Mouse (Mus musculus): Measurements from ENCODE around the gene Zfp804a. TPM values are rescaled to one million over a fixed set of nuclear protein-coding genes. Genes with fewer than 3 reads are reported as not detected.

Gene Zfp804a
- total and polyA plus RNA-seq, 3 experiments, result not detected

GRCm38 (mm10) chr2:82080678-82081077 lies 27.7 kb downstream of the Zfp804a start:
- H3K27me3 ChIP-seq (replicated peaks), result no peaks in the 10 kb centered on the region
- H3K9me3 ChIP-seq (replicated peaks; ENCODE audit: low read length), result no peaks in the 10 kb centered on the region
- H3K4me3 ChIP-seq (replicated peaks in 1 of 3; ENCODE audit: low read depth in 2 of 3, low read length in 2 of 3, poor library complexity in 1 of 3), result no peak overlapping the region
- dilution Hi-C loops (cut with MboI; ENCODE audit: extremely low pct_ligation_motif_present, extremely low pct_unique_long_range_greater_than_20kb, low sequenced_read_pairs), result no loop called here
- no peaks in the 10 kb centered on the region for H3K36me3 ChIP-seq (replicated peaks in 1 of 2; ENCODE audit: control insufficient read depth in 1 of 2, insufficient read depth in 1 of 2, low read length in 1 of 2)
- no peak for DNase-seq (ENCODE audit: extremely low read depth)
- no peak overlapping the region for H3K9ac ChIP-seq (ENCODE audit: insufficient read depth, low read depth)
- no peaks in the 10 kb centered on the region for H3K4me1 ChIP-seq (ENCODE audit: control insufficient read depth in 1 of 2, insufficient read depth in 2 of 2)
- no peak overlapping the region for H3K27ac ChIP-seq (ENCODE audit: insufficient read depth, low read depth)
- no peak overlapping the region for H3K4me2 ChIP-seq (ENCODE audit: insufficient read depth, low read depth, poor library complexity, severe bottlenecking)
- no peaks in the 10 kb centered on the region for H3K79me2 ChIP-seq (replicated peaks; ENCODE audit: control insufficient read depth, extremely low read depth, insufficient read depth, poor library complexity, severe bottlenecking)
- in situ Hi-C loops (cut with MboI; ENCODE audit: low pct_ligation_motif_present, low pct_unique_long_range_greater_than_20kb, low sequenced_read_pairs), result no loop called here
- TF ChIP-seq NRF1 (IDR thresholded peaks at IDR 0.05; ENCODE audit: low read depth, low read length), result no peak
- TF ChIP-seq MAZ (IDR thresholded peaks at IDR 0.05; ENCODE audit: low read depth, low read length), result no peak
- TF ChIP-seq BHLHE40 (IDR thresholded peaks at IDR 0.05; ENCODE audit: low read depth, low read length), result no peak
- TF ChIP-seq SMC3 (IDR thresholded peaks at IDR 0.05; ENCODE audit: low read depth, low read length), result no peak
- TF ChIP-seq CHD1 (IDR thresholded peaks at IDR 0.05; ENCODE audit: low read depth, low read length), result no peak
- no peak for TF ChIP-seq CHD2 (IDR thresholded peaks at IDR 0.05; ENCODE audit: low read length)
- TF ChIP-seq MAFK (IDR thresholded peaks at IDR 0.05; ENCODE audit: insufficient replicate concordance, low read length), result no peak
- no peak for TF ChIP-seq PAX5 (IDR thresholded peaks at IDR 0.05; ENCODE audit: low read length)
- no peak for TF ChIP-seq EP300 (IDR thresholded peaks at IDR 0.05; ENCODE audit: low read length)
- TF ChIP-seq SIN3A (IDR thresholded peaks at IDR 0.05; ENCODE audit: low read length), result no peak
- no peak for TF ChIP-seq RAD21 (IDR thresholded peaks at IDR 0.05; ENCODE audit: low read depth, low read length)

GRCm38 (mm10) chr2:82113148-82113547 lies 60.1 kb downstream of the Zfp804a start:
- no peak overlapping the region for H3K9ac ChIP-seq (ENCODE audit: insufficient read depth, low read depth)
- H3K4me3 ChIP-seq (replicated peaks in 1 of 3; ENCODE audit: low read depth in 2 of 3, low read length in 2 of 3, poor library complexity in 1 of 3), result no peak overlapping the region
- no peaks in the 10 kb centered on the region for H3K4me1 ChIP-seq (ENCODE audit: control insufficient read depth in 1 of 2, insufficient read depth in 2 of 2)
- H3K27me3 ChIP-seq (replicated peaks), result no peaks in the 10 kb centered on the region
- H3K27ac ChIP-seq (ENCODE audit: insufficient read depth, low read depth), result no peak overlapping the region
- no peak overlapping the region for H3K4me2 ChIP-seq (ENCODE audit: insufficient read depth, low read depth, poor library complexity, severe bottlenecking)
- TF ChIP-seq USF2 (conservative IDR thresholded peaks at IDR 0.05; ENCODE audit: low read depth, low read length) (no peak), TCF12 (IDR thresholded peaks at IDR 0.05; ENCODE audit: low read depth, low read length) (no peak), NRF1 (IDR thresholded peaks at IDR 0.05; ENCODE audit: low read depth, low read length) (no peak), CHD1 (IDR thresholded peaks at IDR 0.05; ENCODE audit: low read depth, low read length) (no peak), RCOR1 (conservative IDR thresholded peaks at IDR 0.05; ENCODE audit: low read depth, low read length) (no peak), POLR2A (IDR thresholded peaks at IDR 0.05; ENCODE audit: low read depth, low read length) (no peak), ZC3H11A (IDR thresholded peaks at IDR 0.05; ENCODE audit: low read depth, low read length) (no peak), MXI1 (IDR thresholded peaks at IDR 0.05; ENCODE audit: low read depth, low read length) (no peak), MEF2A (IDR thresholded peaks at IDR 0.05; ENCODE audit: borderline replicate concordance, low read depth, low read length) (no peak), E2F4 (IDR thresholded peaks at IDR 0.05; ENCODE audit: insufficient replicate concordance, low read depth, low read length) (no peak), ZNF384 (IDR thresholded peaks at IDR 0.05; ENCODE audit: low read depth, low read length) (no peak), JUN (IDR thresholded peaks at IDR 0.05; ENCODE audit: insufficient read depth, low read depth, low read length) (no peak), IRF4 (IDR thresholded peaks at IDR 0.05; ENCODE audit: low read depth, low read length) (no peak), EP300 (IDR thresholded peaks at IDR 0.05; ENCODE audit: low read length) (no peak), RAD21 (IDR thresholded peaks at IDR 0.05; ENCODE audit: low read depth, low read length) (no peak), MAZ (IDR thresholded peaks at IDR 0.05; ENCODE audit: low read depth, low read length) (no peak), HCFC1 (IDR thresholded peaks at IDR 0.05; ENCODE audit: low read depth, low read length) (no peak), GABPA (IDR thresholded peaks at IDR 0.05; ENCODE audit: insufficient replicate concordance, low read depth, low read length) (no peak), USF1 (IDR thresholded peaks at IDR 0.05; ENCODE audit: low read depth, low read length) (no peak)
- in situ Hi-C loops (cut with MboI; ENCODE audit: low pct_ligation_motif_present, low pct_unique_long_range_greater_than_20kb, low sequenced_read_pairs), result no loop called here
- DNase-seq (ENCODE audit: extremely low read depth), result no peak
- H3K36me3 ChIP-seq (replicated peaks in 1 of 2; ENCODE audit: control insufficient read depth in 1 of 2, insufficient read depth in 1 of 2, low read length in 1 of 2), result no peaks in the 10 kb centered on the region
- dilution Hi-C loops (cut with MboI; ENCODE audit: extremely low pct_ligation_motif_present, extremely low pct_unique_long_range_greater_than_20kb, low sequenced_read_pairs), result no loop called here
- H3K9me3 ChIP-seq (replicated peaks; ENCODE audit: low read length), result no peaks in the 10 kb centered on the region
- H3K79me2 ChIP-seq (replicated peaks; ENCODE audit: control insufficient read depth, extremely low read depth, insufficient read depth, poor library complexity, severe bottlenecking), result no peaks in the 10 kb centered on the region

Measured in CH12.LX (cell line).